Mouse (Mus musculus): Measurements from ENCODE around the gene Stx7. TPM values are rescaled to one million over a fixed set of nuclear protein-coding genes. Genes with fewer than 3 reads are reported as not detected.

Gene Stx7
- 39.1 and 50.0 TPM in 2 replicates for polyA plus RNA-seq (2015; fragmentation: Nextera tagmentation; extraction: Ambion mirVana)

DNA sequence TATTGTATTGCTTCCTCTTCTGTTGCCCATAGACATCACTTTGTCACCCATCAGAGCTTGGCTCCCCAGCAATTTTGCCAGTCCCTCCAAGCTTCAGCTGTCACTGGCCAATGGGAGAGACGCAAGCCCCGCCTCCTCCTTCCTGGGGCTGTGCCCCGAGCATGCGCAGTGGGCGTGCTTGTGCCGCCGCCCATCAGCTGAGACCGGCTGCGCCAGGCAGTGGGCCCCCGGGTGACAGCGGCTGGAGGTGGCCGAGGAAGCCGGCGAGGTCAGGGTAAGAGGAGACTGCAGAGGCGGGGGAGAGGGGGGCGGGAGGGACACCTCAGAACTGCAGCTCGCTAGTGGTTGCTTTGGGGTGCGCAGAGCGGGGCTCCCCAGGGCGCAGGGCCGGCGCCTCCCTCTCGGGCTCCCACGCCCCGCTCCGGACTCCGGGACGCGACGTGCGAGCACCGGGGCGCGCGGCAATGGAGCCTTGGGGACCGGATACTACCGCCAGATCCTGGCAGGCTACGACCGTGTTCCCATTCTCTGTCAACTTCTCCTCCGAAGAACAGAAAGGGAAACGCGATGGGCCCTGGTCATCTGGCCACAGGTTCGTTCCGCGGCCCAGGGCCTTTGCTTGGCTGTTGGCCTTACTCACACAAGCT is at the start of gene Stx7:
Stx7 (plus strand) TSS at position 168 of the 647 bp plus-strand sequence.

DNA sequence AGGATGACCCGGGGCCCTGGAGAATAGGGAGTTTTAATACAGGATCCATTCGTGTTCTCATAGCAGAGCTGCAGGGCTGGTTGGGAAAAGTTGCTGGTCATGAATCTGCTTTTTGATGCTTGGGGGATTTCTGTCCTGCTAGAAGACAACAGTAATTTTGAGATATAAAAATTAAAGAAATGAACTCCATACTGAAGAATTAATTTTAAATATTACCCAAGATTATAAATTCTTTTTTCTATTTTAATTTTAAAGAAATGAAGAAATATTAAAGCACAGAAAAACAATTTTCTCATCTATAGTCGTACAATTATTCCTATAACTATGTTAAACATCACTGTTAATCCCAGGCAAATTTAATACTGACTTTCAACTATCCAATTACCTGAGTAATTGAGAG is 47.3 kb upstream of the Stx7 start, which contains the start of gene Taar8c:
Taar8c (minus strand) TSS at position 101 of the 400 bp plus-strand sequence.

DNA sequence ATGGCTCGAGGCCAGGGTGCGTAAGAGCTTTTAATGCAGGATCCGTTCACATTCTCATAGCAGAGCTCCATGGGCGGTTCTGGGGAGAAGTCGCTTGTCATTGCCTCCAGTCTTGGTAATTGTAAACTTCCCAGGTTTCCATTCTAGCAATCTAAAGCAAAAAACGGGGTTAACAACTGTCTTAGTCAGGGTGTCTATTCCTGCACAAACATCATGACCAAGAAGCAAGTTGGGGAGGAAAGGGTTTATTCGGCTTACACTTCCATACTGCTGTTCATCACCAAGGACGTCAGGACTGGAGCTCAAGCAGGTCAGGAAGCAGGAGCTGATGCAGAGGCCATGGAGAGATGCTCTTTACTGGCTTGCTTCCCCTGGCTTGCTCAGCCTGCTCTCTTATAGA is 39.7 kb upstream of the Stx7 start, which contains the start of gene Taar9:
Taar9 (minus strand) TSS at position 101 of the 400 bp plus-strand sequence.

DNA sequence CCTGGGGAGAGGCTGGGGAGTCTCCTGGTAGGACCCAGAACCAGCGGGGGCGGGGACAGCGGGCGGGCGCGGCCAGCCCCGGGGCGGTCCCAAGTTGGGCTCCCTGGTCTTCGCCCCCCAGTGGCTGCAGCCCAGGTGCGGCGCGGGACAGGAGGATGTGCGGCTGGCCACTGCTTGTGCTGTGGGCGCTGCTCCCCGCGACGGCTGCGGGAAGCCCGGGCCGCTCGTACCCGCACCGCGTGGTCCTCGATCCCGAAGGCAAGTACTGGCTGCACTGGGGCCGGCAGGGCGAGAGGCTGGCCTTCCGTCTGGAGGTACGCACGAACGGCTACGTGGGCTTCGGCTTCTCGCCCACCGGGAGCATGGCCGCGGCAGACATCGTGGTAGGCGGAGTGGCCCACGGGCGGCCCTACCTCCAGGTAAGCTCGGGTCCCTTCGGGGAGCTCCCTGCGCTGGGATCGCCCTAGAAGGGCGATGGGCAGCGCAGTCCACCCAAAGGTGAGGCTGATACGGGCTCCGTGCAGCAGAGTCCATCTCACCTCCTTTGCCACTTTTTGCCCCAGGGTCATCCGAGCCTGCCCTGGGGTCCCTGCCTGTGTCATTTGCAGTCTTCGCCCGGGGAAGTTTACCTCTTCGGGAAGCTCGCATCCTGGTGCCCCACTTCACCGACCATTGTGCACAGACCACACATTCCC is 74.5 kb downstream of the Stx7 start, which contains the start of gene Moxd1:
Moxd1 (plus strand) TSS at position 69 of the 695 bp plus-strand sequence.

Other genes with a start within 250 kb of the Stx7 start
- gene Taar1, start 228.9 kb upstream of the Stx7 start, polyA plus RNA-seq (2015; fragmentation: Nextera tagmentation; extraction: Ambion mirVana): not detected in 2 replicates
- gene Taar2, start 210.7 kb upstream of the Stx7 start, polyA plus RNA-seq (2015; fragmentation: Nextera tagmentation; extraction: Ambion mirVana): not detected in 2 replicates
- gene Taar3, start 199.7 kb upstream of the Stx7 start, polyA plus RNA-seq (2015; fragmentation: Nextera tagmentation; extraction: Ambion mirVana): not detected in 2 replicates
- not detected in 2 replicates for gene Taar4, start 188.8 kb upstream of the Stx7 start, polyA plus RNA-seq (2015; fragmentation: Nextera tagmentation; extraction: Ambion mirVana)
- gene Taar5, start 178.6 kb upstream of the Stx7 start, polyA plus RNA-seq (2015; fragmentation: Nextera tagmentation; extraction: Ambion mirVana): not detected in 2 replicates
- gene Taar6, start 163.7 kb upstream of the Stx7 start, polyA plus RNA-seq (2015; fragmentation: Nextera tagmentation; extraction: Ambion mirVana): not detected in 2 replicates
- gene Taar7a, start 155.8 kb upstream of the Stx7 start, polyA plus RNA-seq (2015; fragmentation: Nextera tagmentation; extraction: Ambion mirVana): not detected in 2 replicates
- not detected in 2 replicates for gene Taar7b, start 149.4 kb upstream of the Stx7 start, polyA plus RNA-seq (2015; fragmentation: Nextera tagmentation; extraction: Ambion mirVana)
- gene Taar7d, start 122.1 kb upstream of the Stx7 start, polyA plus RNA-seq (2015; fragmentation: Nextera tagmentation; extraction: Ambion mirVana): not detected in 2 replicates
- not detected in 2 replicates for gene Taar7e, start 111.7 kb upstream of the Stx7 start, polyA plus RNA-seq (2015; fragmentation: Nextera tagmentation; extraction: Ambion mirVana)
- gene Taar7f, start 99.8 kb upstream of the Stx7 start, polyA plus RNA-seq (2015; fragmentation: Nextera tagmentation; extraction: Ambion mirVana): not detected in 2 replicates
- gene Taar8a, start 72.8 kb upstream of the Stx7 start, polyA plus RNA-seq (2015; fragmentation: Nextera tagmentation; extraction: Ambion mirVana): not detected in 2 replicates
- gene Taar8b, start 57.0 kb upstream of the Stx7 start, polyA plus RNA-seq (2015; fragmentation: Nextera tagmentation; extraction: Ambion mirVana): not detected in 2 replicates
- not detected in 2 replicates for gene Taar8c, start 47.4 kb upstream of the Stx7 start, polyA plus RNA-seq (2015; fragmentation: Nextera tagmentation; extraction: Ambion mirVana)
- not detected in 2 replicates for gene Taar9, start 39.8 kb upstream of the Stx7 start, polyA plus RNA-seq (2015; fragmentation: Nextera tagmentation; extraction: Ambion mirVana)
- gene Moxd1, start 74.2 kb downstream of the Stx7 start, polyA plus RNA-seq (2015; fragmentation: Nextera tagmentation; extraction: Ambion mirVana): 3.9 and 4.3 TPM in 2 replicates

Measured in skeletal muscle tissue, postnatal 0 days (tissue).